ENCODE assay signal across 7 mouse cellular contexts in genomic region chr16:58669917-58670630, GRCm38 (mm10). TPM values are rescaled to one million over a fixed set of nuclear protein-coding genes. Genes with fewer than 3 reads are reported as not detected.
DNase-seq lines count a peak whose midpoint lies in the region; ATAC-seq lines count a peak whose summit lies in the region.

TSS of gene Cpox (plus strand) at chr16:58670292.

- H3K27ac ChIP-seq in intestine, embryonic 15.5 days, result peak within 1 kb of the TSS; percentile 86
- H3K27ac ChIP-seq in midbrain, embryonic 10.5 days (replicated peaks), result peak within 1 kb of the TSS; percentile 91

- under 1% methylated on average over 51 of the region's 51 CpGs for WGBS in intestine, embryonic 15.5 days
- under 1% methylated on average over 51 of the region's 51 CpGs for WGBS in midbrain, embryonic 10.5 days

- peak within 1 kb of the TSS; percentile 79 for H3K9ac ChIP-seq in intestine, embryonic 15.5 days

- no peaks in the 10 kb centered on the region for H3K4me1 ChIP-seq in intestine, embryonic 15.5 days (replicated peaks)
- H3K4me1 ChIP-seq in midbrain, embryonic 10.5 days, result peaks cover 15% of the 10 kb centered on the region

- peak within 1 kb of the TSS; percentile 71 for H3K4me3 ChIP-seq in intestine, embryonic 15.5 days (replicated peaks)
- H3K4me3 ChIP-seq in midbrain, embryonic 10.5 days, result peak within 1 kb of the TSS; percentile 93

- ATAC-seq in intestine, embryonic 15.5 days, result peak; percentile 99

- H3K36me3 ChIP-seq in intestine, embryonic 15.5 days, result no peaks in the 10 kb centered on the region
- H3K36me3 ChIP-seq in midbrain, embryonic 10.5 days, result peaks cover 22% of the 10 kb centered on the region

- H3K4me2 ChIP-seq in intestine, embryonic 15.5 days (replicated peaks), result peak within 1 kb of the TSS; percentile 80

- no peaks in the 10 kb centered on the region for H3K27me3 ChIP-seq in intestine, embryonic 15.5 days (replicated peaks)
- H3K27me3 ChIP-seq in midbrain, embryonic 10.5 days (ENCODE audit: low read depth, poor library complexity, severe bottlenecking), result 0 out of 2 replicates have a peak, but pooled peaks cover 4% of the 10 kb centered on the region

- H3K9me3 ChIP-seq in intestine, embryonic 15.5 days, result no peaks in the 10 kb centered on the region
- H3K9me3 ChIP-seq in midbrain, embryonic 10.5 days (replicated peaks), result no peaks in the 10 kb centered on the region

- peak; percentile 69 to 76 for DNase-seq in adrenal gland, adult 18-20 months (ENCODE audit: low spot score in 2 of 2)
- DNase-seq in embryo, embryonic 11 days, result peak; percentile 91
- peak; percentile 66 to 73 for DNase-seq in gastrocnemius, postnatal 36 days
- peak; percentile 88 to 90 for DNase-seq in left cerebral cortex, postnatal 25 days (ENCODE audit: low spot score in 2 of 2)
- DNase-seq in midbrain, embryonic 10.5 days (ENCODE audit: low spot score), result peak; percentile 84
- DNase-seq in right cerebral cortex, postnatal 4 days, result peak; percentile 71

- intact Hi-C loops in gastrocnemius, postnatal 36 days (cut with DNase I), result loop anchor here (5.0 kb wide), 1 partner anchor 62 kb away; no protein-coding TSS in a partner anchor
- intact Hi-C loops in left cerebral cortex, postnatal 25 days (cut with DNase I), result loop anchor here (1.0 to 10.0 kb wide), 3 partner anchors 58 to 1055 kb away; partner anchors contain the start of gene St3gal6

RNA-seq across cellular contexts. Expression of gene Cpox, which starts in this region (rescaled TPM):
- 10 to 100 TPM; 11.4 to 14.5 TPM for total RNA-seq in adrenal gland, adult 18-20 months (2021)
- 10 to 100 TPM; 18.4 to 20.8 TPM for total RNA-seq in gastrocnemius, postnatal 36 days (2021)
- polyA plus RNA-seq in intestine, embryonic 15.5 days (2015; fragmentation: Nextera tagmentation; extraction: Ambion mirVana), result 58.4 and 71.3 TPM in 2 replicates
- total RNA-seq in left cerebral cortex, postnatal 25 days (2021), result 10 to 100 TPM; 40.2 to 40.4 TPM
- 20.6 and 24.1 TPM in 2 replicates for polyA plus RNA-seq in midbrain, embryonic 10.5 days (2016; fragmentation: Nextera tagmentation; extraction: Ambion mirVana)

Comparison
In these comparisons a context has a peak if more than half of its experiments do, and no peak if none do; other contexts are left out.
1. Peak in every context shown above with its lines: DNase-seq, ATAC-seq, H3K4me3 ChIP-seq and H3K27ac ChIP-seq.